20 mouse cellular contexts compared by ENCODE assay signal in genomic region chr13:96269946-96270345, GRCm38 (mm10).
DNase-seq lines count a peak whose midpoint lies in the region; ATAC-seq lines count a peak whose summit lies in the region.
"Had no signal": no experiment of that assay in that cellular context is flagged by ENCODE, and none has a peak within 500 bp of the region (broad histone marks: within the 10 kb centered on the region; RNA-seq: fewer than 3 reads in every experiment).

No protein-coding gene starts in this region.

- no peaks in the 10 kb centered on the region for H3K36me3 ChIP-seq in embryonic facial prominence, embryonic 14.5 days (ENCODE audit: control insufficient read depth, insufficient read depth, low read length)
- no peaks in the 10 kb centered on the region for H3K36me3 ChIP-seq in embryonic facial prominence, embryonic 10.5 days (replicated peaks)
- no peaks in the 10 kb centered on the region for H3K36me3 ChIP-seq in neural tube, embryonic 15.5 days
- H3K36me3 ChIP-seq: embryonic facial prominence, embryonic 13.5 days; hindbrain, embryonic 12.5 days had no signal

- DNase-seq in embryonic facial prominence, embryonic 14.5 days (ENCODE audit: low spot score) = peak; percentile 5
- no peak for DNase-seq in embryonic facial prominence, embryonic 10.5 days (ENCODE audit: low spot score)
- peak; percentile 45 for DNase-seq in adrenal gland, adult 8-10 months
- DNase-seq in adrenal gland, postnatal 36 days = peak; percentile 32 to 57
- no peak for DNase-seq in right cerebral cortex, postnatal 36 days (ENCODE audit: low spot score in 2 of 2)
- DNase-seq in layer of hippocampus, adult 8-10 months (ENCODE audit: low spot score in 2 of 2) = no peak
- DNase-seq: cerebellum, adult 11 months; cerebellum, adult 8-10 months; cerebellum, postnatal 14 days; forebrain, postnatal 0 days; heart, adult 11 months; heart, postnatal 4 days; kidney, adult 11 months had no signal

- H3K4me1 ChIP-seq in embryonic facial prominence, embryonic 14.5 days (ENCODE audit: control insufficient read depth, insufficient read depth, low read length) = no peaks in the 10 kb centered on the region
- no peaks in the 10 kb centered on the region for H3K4me1 ChIP-seq in embryonic facial prominence, embryonic 10.5 days
- H3K4me1 ChIP-seq in neural tube, embryonic 15.5 days = no peaks in the 10 kb centered on the region
- H3K4me1 ChIP-seq: embryonic facial prominence, embryonic 13.5 days; forebrain, embryonic 13.5 days; hindbrain, embryonic 12.5 days had no signal

- no peak for ATAC-seq in embryonic facial prominence, embryonic 14.5 days (ENCODE audit: low read depth)
- ATAC-seq in neural tube, embryonic 15.5 days (ENCODE audit: low FRiP score) = no peak
- ATAC-seq: forebrain, embryonic 13.5 days; forebrain, postnatal 0 days; hindbrain, postnatal 0 days had no signal

- H3K4me3 ChIP-seq in embryonic facial prominence, embryonic 14.5 days (ENCODE audit: low read depth, low read length) = no peak overlapping the region
- H3K4me3 ChIP-seq in embryonic facial prominence, embryonic 10.5 days = no peak overlapping the region
- H3K4me3 ChIP-seq in neural tube, embryonic 15.5 days (replicated peaks) = no peak overlapping the region
- H3K4me3 ChIP-seq: embryonic facial prominence, embryonic 13.5 days; forebrain, embryonic 13.5 days; gastrocnemius, adult 2 months; hindbrain, embryonic 12.5 days had no signal

- H3K4me2 ChIP-seq in embryonic facial prominence, embryonic 14.5 days (ENCODE audit: low read depth, low read length) = no peak overlapping the region
- H3K4me2 ChIP-seq in neural tube, embryonic 15.5 days = no peak overlapping the region
- H3K4me2 ChIP-seq: embryonic facial prominence, embryonic 13.5 days; forebrain, embryonic 13.5 days; hindbrain, embryonic 12.5 days had no signal

- no peak overlapping the region for H3K9ac ChIP-seq in embryonic facial prominence, embryonic 14.5 days (ENCODE audit: low read depth, low read length)
- no peak overlapping the region for H3K9ac ChIP-seq in neural tube, embryonic 15.5 days (replicated peaks)
- H3K9ac ChIP-seq: embryonic facial prominence, embryonic 13.5 days; forebrain, embryonic 13.5 days; forebrain, postnatal 0 days; hindbrain, embryonic 12.5 days had no signal

- 49% methylated on average over 9 of the region's 9 CpGs for WGBS in embryonic facial prominence, embryonic 14.5 days
- 73% methylated on average over 9 of the region's 9 CpGs for WGBS in embryonic facial prominence, embryonic 10.5 days
- 75% methylated on average over 9 of the region's 9 CpGs for WGBS in neural tube, embryonic 15.5 days

- no peak overlapping the region for H3K27ac ChIP-seq in embryonic facial prominence, embryonic 14.5 days (replicated peaks; ENCODE audit: low read depth, low read length)
- no peak overlapping the region for H3K27ac ChIP-seq in embryonic facial prominence, embryonic 10.5 days (replicated peaks)
- no peak overlapping the region for H3K27ac ChIP-seq in neural tube, embryonic 15.5 days (replicated peaks)
- H3K27ac ChIP-seq: embryonic facial prominence, embryonic 13.5 days; forebrain, embryonic 13.5 days; gastrocnemius, adult 2 months; hindbrain, embryonic 12.5 days; hindbrain, postnatal 0 days had no signal

- no peaks in the 10 kb centered on the region for H3K27me3 ChIP-seq in embryonic facial prominence, embryonic 14.5 days (replicated peaks; ENCODE audit: control insufficient read depth, insufficient read depth, low read length)
- H3K27me3 ChIP-seq in embryonic facial prominence, embryonic 10.5 days (replicated peaks; ENCODE audit: low read depth, poor library complexity, severe bottlenecking) = no peaks in the 10 kb centered on the region
- H3K27me3 ChIP-seq in neural tube, embryonic 15.5 days (replicated peaks) = no peaks in the 10 kb centered on the region
- H3K27me3 ChIP-seq: CH12.LX; embryonic facial prominence, embryonic 13.5 days; forebrain, embryonic 13.5 days; hindbrain, embryonic 12.5 days had no signal

- H3K9me3 ChIP-seq in embryonic facial prominence, embryonic 14.5 days (ENCODE audit: control insufficient read depth, low read length) = no peaks in the 10 kb centered on the region
- no peaks in the 10 kb centered on the region for H3K9me3 ChIP-seq in embryonic facial prominence, embryonic 10.5 days
- no peaks in the 10 kb centered on the region for H3K9me3 ChIP-seq in neural tube, embryonic 15.5 days (replicated peaks)
- H3K9me3 ChIP-seq: embryonic facial prominence, embryonic 13.5 days; forebrain, embryonic 13.5 days had no signal

Comparison
In these comparisons a context has a peak if more than half of its experiments do, and no peak if none do; other contexts are left out.
1. DNase-seq: peak in embryonic facial prominence, embryonic 14.5 days (single experiment), adrenal gland, adult 8-10 months (single experiment) and adrenal gland, postnatal 36 days (2 of 2); none in embryonic facial prominence, embryonic 10.5 days (single experiment), right cerebral cortex, postnatal 36 days (0 of 2) and layer of hippocampus, adult 8-10 months (0 of 2).